Mouse (Mus musculus): ENCODE data around the gene Sgk1. TPM values are rescaled to one million over a fixed set of nuclear protein-coding genes. Genes with fewer than 3 reads are reported as not detected.

The Sgk1 gene
- polyA plus RNA-seq, 1 experiment from 2014 or later = 86.9 TPM

- no peak overlapping the region for H3K27ac ChIP-seq (ENCODE audit: low read length)
- no peaks in the 10 kb centered on the region for H3K27me3 ChIP-seq (replicated peaks; ENCODE audit: insufficient read depth, low read length)
- no peak overlapping the region for H3K4me3 ChIP-seq (ENCODE audit: low read depth, low read length)
- H3K4me1 ChIP-seq (ENCODE audit: insufficient read depth, low read depth, low read length) = no peaks in the 10 kb centered on the region
- ATAC-seq (peak; percentile 56), DNase-seq (ENCODE audit: low spot score) (peak; percentile 16)
- H3K9me3 ChIP-seq (ENCODE audit: low read length) = no peaks in the 10 kb centered on the region
- 68% methylated on average over 10 of the region's 10 CpGs for WGBS
- H3K36me3 ChIP-seq (ENCODE audit: insufficient read depth, low read length) = no peaks in the 10 kb centered on the region
- peak; percentile 87 for TF ChIP-seq EP300 (IDR thresholded peaks at IDR 0.05)
- no peak for TF ChIP-seq CTCF (IDR thresholded peaks at IDR 0.05)
- no peak overlapping the region for H3K9ac ChIP-seq (replicated peaks; ENCODE audit: low read depth)
- no peak overlapping the region for H3K4me2 ChIP-seq (replicated peaks; ENCODE audit: low read depth, low read length)
Measured at GRCm38 (mm10) chr10:21902152-21903140, 20.5 kb downstream of the Sgk1 start.

- Histone ChIP-seq H3K36me3 (ENCODE audit: insufficient read depth, low read length) (no peaks in the 10 kb centered on the region), H3K9ac (replicated peaks; ENCODE audit: low read depth) (no peak overlapping the region), H3K4me3 (ENCODE audit: low read depth, low read length) (no peak overlapping the region), H3K27ac (ENCODE audit: low read length) (no peak overlapping the region), H3K4me1 (ENCODE audit: insufficient read depth, low read depth, low read length) (no peaks in the 10 kb centered on the region), H3K4me2 (replicated peaks; ENCODE audit: low read depth, low read length) (no peak overlapping the region), H3K27me3 (replicated peaks; ENCODE audit: insufficient read depth, low read length) (no peaks in the 10 kb centered on the region), H3K9me3 (ENCODE audit: low read length) (no peaks in the 10 kb centered on the region)
- 66% methylated on average over 2 of the region's 2 CpGs for WGBS
- DNase-seq (ENCODE audit: low spot score) (no peak), ATAC-seq (no peak)
- TF ChIP-seq EP300 (IDR thresholded peaks at IDR 0.05) = no peak
- TF ChIP-seq CTCF (IDR thresholded peaks at IDR 0.05) = no peak
Measured at GRCm38 (mm10) chr10:21904151-21904550, 22.2 kb downstream of the Sgk1 start.

- no peak; the same call in 1 of the 2 replicates for ATAC-seq
- WGBS = 86% methylated on average over 1 of the region's 1 CpGs
- TF ChIP-seq CTCF (IDR thresholded peaks at IDR 0.05) = no peak
- TF ChIP-seq EP300 (IDR thresholded peaks at IDR 0.05) = no peak
Measured at GRCm38 (mm10) chr10:21905616-21906015, 23.6 kb downstream of the Sgk1 start.

GRCm38 (mm10) chr10:21906894-21907446 lies 25.0 kb downstream of the Sgk1 start:
- no peaks in the 10 kb centered on the region for H3K9me3 ChIP-seq (ENCODE audit: low read length)
- no peak overlapping the region for H3K4me2 ChIP-seq (replicated peaks; ENCODE audit: low read depth, low read length)
- 31% methylated on average over 5 of the region's 5 CpGs for WGBS
- DNase-seq (ENCODE audit: low spot score) (no peak), ATAC-seq (no peak)
- H3K4me3 ChIP-seq (ENCODE audit: low read depth, low read length) = no peak overlapping the region
- TF ChIP-seq CTCF (IDR thresholded peaks at IDR 0.05) (no peak), EP300 (IDR thresholded peaks at IDR 0.05) (no peak)
- H3K27ac ChIP-seq (ENCODE audit: low read length) = no peak overlapping the region
- no peaks in the 10 kb centered on the region for H3K4me1 ChIP-seq (ENCODE audit: insufficient read depth, low read depth, low read length)
- no peak overlapping the region for H3K9ac ChIP-seq (replicated peaks; ENCODE audit: low read depth)
- H3K36me3 ChIP-seq (ENCODE audit: insufficient read depth, low read length) = no peaks in the 10 kb centered on the region
- H3K27me3 ChIP-seq (replicated peaks; ENCODE audit: insufficient read depth, low read length) = no peaks in the 10 kb centered on the region

More at GRCm38 (mm10) chr10:21905616-21906015, 23.6 kb downstream of the Sgk1 start:
- Histone ChIP-seq H3K27ac (ENCODE audit: low read length) (no peak overlapping the region), H3K9ac (replicated peaks; ENCODE audit: low read depth) (no peak overlapping the region), H3K4me1 (ENCODE audit: insufficient read depth, low read depth, low read length) (no peaks in the 10 kb centered on the region), H3K4me2 (replicated peaks; ENCODE audit: low read depth, low read length) (no peak overlapping the region), H3K4me3 (ENCODE audit: low read depth, low read length) (no peak overlapping the region), H3K27me3 (replicated peaks; ENCODE audit: insufficient read depth, low read length) (no peaks in the 10 kb centered on the region), H3K9me3 (ENCODE audit: low read length) (no peaks in the 10 kb centered on the region), H3K36me3 (ENCODE audit: insufficient read depth, low read length) (no peaks in the 10 kb centered on the region)
- DNase-seq (ENCODE audit: low spot score) = no peak

GRCm38 (mm10) chr10:21907784-21908183 lies 25.8 kb downstream of the Sgk1 start:
- Histone ChIP-seq H3K27ac (ENCODE audit: low read length) (no peak overlapping the region), H3K27me3 (replicated peaks; ENCODE audit: insufficient read depth, low read length) (no peaks in the 10 kb centered on the region), H3K36me3 (ENCODE audit: insufficient read depth, low read length) (no peaks in the 10 kb centered on the region), H3K9ac (replicated peaks; ENCODE audit: low read depth) (no peak overlapping the region), H3K9me3 (ENCODE audit: low read length) (no peaks in the 10 kb centered on the region), H3K4me1 (ENCODE audit: insufficient read depth, low read depth, low read length) (no peaks in the 10 kb centered on the region), H3K4me2 (replicated peaks; ENCODE audit: low read depth, low read length) (no peak overlapping the region), H3K4me3 (ENCODE audit: low read depth, low read length) (no peak overlapping the region)
- DNase-seq (ENCODE audit: low spot score) = peak; percentile 22
- no peak for ATAC-seq
- WGBS = 32% methylated on average over 3 of the region's 3 CpGs
- TF ChIP-seq CTCF (IDR thresholded peaks at IDR 0.05) = no peak
- TF ChIP-seq EP300 (IDR thresholded peaks at IDR 0.05) = no peak

- H3K4me3 ChIP-seq (ENCODE audit: low read depth, low read length) = no peak overlapping the region
- no peak for DNase-seq (ENCODE audit: low spot score)
- H3K27ac ChIP-seq (ENCODE audit: low read length) = no peak overlapping the region
- no peak; the same call in 1 of the 2 replicates for TF ChIP-seq EP300 (IDR thresholded peaks at IDR 0.05)
- no peak for TF ChIP-seq CTCF (IDR thresholded peaks at IDR 0.05)
- H3K9ac ChIP-seq (replicated peaks; ENCODE audit: low read depth) = no peak overlapping the region
- H3K27me3 ChIP-seq (replicated peaks; ENCODE audit: insufficient read depth, low read length) = no peaks in the 10 kb centered on the region
- H3K4me2 ChIP-seq (replicated peaks; ENCODE audit: low read depth, low read length) = no peak overlapping the region
- ATAC-seq = no peak
- WGBS = 72% methylated on average over 1 of the region's 1 CpGs
- H3K9me3 ChIP-seq (ENCODE audit: low read length) = no peaks in the 10 kb centered on the region
- no peaks in the 10 kb centered on the region for H3K36me3 ChIP-seq (ENCODE audit: insufficient read depth, low read length)
- no peaks in the 10 kb centered on the region for H3K4me1 ChIP-seq (ENCODE audit: insufficient read depth, low read depth, low read length)
Measured at GRCm38 (mm10) chr10:21908686-21909085, 26.7 kb downstream of the Sgk1 start.

Data from lung, postnatal 0 days (tissue).